Mouse (Mus musculus): ENCODE measurements at regions not wholly inside any gene's neighbourhood (a gene's known extent, or its start where the extent isn't known, plus 50 kb on each side); places are given as distances from the start of the nearest gene placed in this dataset.

GRCm38 (mm10) chr10:11809255-11809654, 466.1 kb downstream of the Epm2a start:
- Histone ChIP-seq H3K4me3 (replicated peaks; ENCODE audit: low read length) (no peak overlapping the region), H3K4me2 (replicated peaks; ENCODE audit: low read depth, low read length, severe bottlenecking) (no peak overlapping the region), H3K9me3 (ENCODE audit: control insufficient read depth, low read length) (peaks cover 3% of the 10 kb centered on the region; the same call in 1 of the 2 replicates), H3K27me3 (ENCODE audit: control insufficient read depth, insufficient read depth, low read length) (no peaks in the 10 kb centered on the region), H3K4me1 (ENCODE audit: control insufficient read depth, insufficient read depth, low read length) (no peaks in the 10 kb centered on the region), H3K27ac (replicated peaks; ENCODE audit: low read depth, low read length) (no peak overlapping the region), H3K9ac (ENCODE audit: low read depth, low read length, severe bottlenecking) (no peak overlapping the region), H3K36me3 (ENCODE audit: control insufficient read depth, insufficient read depth, low read length) (no peaks in the 10 kb centered on the region)
- 71% methylated on average over 3 of the region's 3 CpGs for WGBS
- DNase-seq (ENCODE audit: low spot score) = no peak
- no peak for ATAC-seq (ENCODE audit: low FRiP score, low read depth)
- TF ChIP-seq POLR2A (IDR thresholded peaks at IDR 0.05; ENCODE audit: borderline replicate concordance, extremely low read depth, insufficient read depth, insufficient read length) = no peak

GRCm38 (mm10) chr10:11822418-11822959, 479.3 kb downstream of the Epm2a start:
- no peak overlapping the region for H3K4me2 ChIP-seq (replicated peaks; ENCODE audit: low read depth, low read length, severe bottlenecking)
- no peak overlapping the region for H3K9ac ChIP-seq (ENCODE audit: low read depth, low read length, severe bottlenecking)
- ATAC-seq (ENCODE audit: low FRiP score, low read depth) (no peak), DNase-seq (ENCODE audit: low spot score) (no peak)
- no peak for TF ChIP-seq POLR2A (IDR thresholded peaks at IDR 0.05; ENCODE audit: borderline replicate concordance, extremely low read depth, insufficient read depth, insufficient read length)
- no peaks in the 10 kb centered on the region for H3K36me3 ChIP-seq (ENCODE audit: control insufficient read depth, insufficient read depth, low read length)
- no peaks in the 10 kb centered on the region for H3K27me3 ChIP-seq (ENCODE audit: control insufficient read depth, insufficient read depth, low read length)
- H3K4me1 ChIP-seq (ENCODE audit: control insufficient read depth, insufficient read depth, low read length) = no peaks in the 10 kb centered on the region
- H3K27ac ChIP-seq (replicated peaks; ENCODE audit: low read depth, low read length) = no peak overlapping the region
- H3K9me3 ChIP-seq (ENCODE audit: control insufficient read depth, low read length) = no peaks in the 10 kb centered on the region
- no peak overlapping the region for H3K4me3 ChIP-seq (replicated peaks; ENCODE audit: low read length)
- WGBS = 80% methylated on average over 3 of the region's 3 CpGs

- no peak for TF ChIP-seq POLR2A (IDR thresholded peaks at IDR 0.05; ENCODE audit: borderline replicate concordance, extremely low read depth, insufficient read depth, insufficient read length)
- Histone ChIP-seq H3K9me3 (ENCODE audit: control insufficient read depth, low read length) (no peaks in the 10 kb centered on the region), H3K36me3 (ENCODE audit: control insufficient read depth, insufficient read depth, low read length) (no peaks in the 10 kb centered on the region), H3K4me3 (replicated peaks; ENCODE audit: low read length) (no peak overlapping the region), H3K4me2 (replicated peaks; ENCODE audit: low read depth, low read length, severe bottlenecking) (no peak overlapping the region), H3K27ac (replicated peaks; ENCODE audit: low read depth, low read length) (no peak overlapping the region), H3K27me3 (ENCODE audit: control insufficient read depth, insufficient read depth, low read length) (no peaks in the 10 kb centered on the region), H3K4me1 (ENCODE audit: control insufficient read depth, insufficient read depth, low read length) (no peaks in the 10 kb centered on the region), H3K9ac (ENCODE audit: low read depth, low read length, severe bottlenecking) (no peak overlapping the region)
- WGBS = 82% methylated on average over 5 of the region's 5 CpGs
- DNase-seq (ENCODE audit: low spot score) = no peak
- no peak for ATAC-seq (ENCODE audit: low FRiP score, low read depth)
These were observed 497.9 kb downstream of the Epm2a start for GRCm38 (mm10) chr10:11841094-11841493.

- no peak overlapping the region for H3K4me3 ChIP-seq (replicated peaks; ENCODE audit: low read length)
- DNase-seq (ENCODE audit: low spot score) (no peak), ATAC-seq (ENCODE audit: low FRiP score, low read depth) (no peak)
- no peaks in the 10 kb centered on the region for H3K9me3 ChIP-seq (ENCODE audit: control insufficient read depth, low read length)
- no peak overlapping the region for H3K27ac ChIP-seq (replicated peaks; ENCODE audit: low read depth, low read length)
- no peak for TF ChIP-seq POLR2A (IDR thresholded peaks at IDR 0.05; ENCODE audit: borderline replicate concordance, extremely low read depth, insufficient read depth, insufficient read length)
- no peak overlapping the region for H3K9ac ChIP-seq (ENCODE audit: low read depth, low read length, severe bottlenecking)
- WGBS = 86% methylated on average over 7 of the region's 7 CpGs
- H3K4me1 ChIP-seq (ENCODE audit: control insufficient read depth, insufficient read depth, low read length) = no peaks in the 10 kb centered on the region
- H3K27me3 ChIP-seq (ENCODE audit: control insufficient read depth, insufficient read depth, low read length) = no peaks in the 10 kb centered on the region
- H3K36me3 ChIP-seq (ENCODE audit: control insufficient read depth, insufficient read depth, low read length) = no peaks in the 10 kb centered on the region
- no peak overlapping the region for H3K4me2 ChIP-seq (replicated peaks; ENCODE audit: low read depth, low read length, severe bottlenecking)
These were observed 498.3 kb downstream of the Epm2a start for GRCm38 (mm10) chr10:11841494-11841893.

GRCm38 (mm10) chr10:11846141-11846540, 502.9 kb downstream of the Epm2a start:
- ATAC-seq (ENCODE audit: low FRiP score, low read depth) (no peak), DNase-seq (ENCODE audit: low spot score) (no peak)
- Histone ChIP-seq H3K4me2 (replicated peaks; ENCODE audit: low read depth, low read length, severe bottlenecking) (no peak overlapping the region), H3K27me3 (ENCODE audit: control insufficient read depth, insufficient read depth, low read length) (no peaks in the 10 kb centered on the region), H3K4me1 (ENCODE audit: control insufficient read depth, insufficient read depth, low read length) (no peaks in the 10 kb centered on the region), H3K9ac (ENCODE audit: low read depth, low read length, severe bottlenecking) (no peak overlapping the region), H3K27ac (replicated peaks; ENCODE audit: low read depth, low read length) (no peak overlapping the region), H3K4me3 (replicated peaks; ENCODE audit: low read length) (no peak overlapping the region), H3K36me3 (ENCODE audit: control insufficient read depth, insufficient read depth, low read length) (no peaks in the 10 kb centered on the region), H3K9me3 (ENCODE audit: control insufficient read depth, low read length) (no peaks in the 10 kb centered on the region)
- TF ChIP-seq POLR2A (IDR thresholded peaks at IDR 0.05; ENCODE audit: borderline replicate concordance, extremely low read depth, insufficient read depth, insufficient read length) = no peak
- WGBS = 84% methylated on average over 1 of the region's 1 CpGs
